Mouse (Mus musculus) G1E (cell line): ENCODE data around the gene 9530077C05Rik. TPM values are rescaled to one million over a fixed set of nuclear protein-coding genes. Genes with fewer than 3 reads are reported as not detected.
A peak's percentile ranks its signal among the peaks of the same experiment; 100 is the strongest.
"Not testable (repeated sequence)": the region's sequence is repeated elsewhere in the genome, so short reads cannot be mapped to it uniquely, and the experiment has no call there.

Source experiments
- ATAC-seq: 2 replicates; pipeline ENCODE4 v1.8.0; 2016; ENCODE audit warnings: mild to moderate bottlenecking; ENCODE audit not compliant: insufficient number of reproducible peaks, poor library complexity, low FRiP score, severe bottlenecking; ENCODE audit errors: extremely low read depth
- DNase-seq: peaks from one replicate; pipeline ENCODE4 v3.0.0; 2012; ENCODE audit warnings: low spot score
- H3K27me3 ChIP-seq: 2 replicates; pipeline ENCODE4 v1.6.1; 2012; ENCODE audit warnings: mild to moderate bottlenecking, low read length, inconsistent platforms; ENCODE audit not compliant: insufficient read depth
- H3K36me3 ChIP-seq: replicated peaks from 2 replicates; pipeline ENCODE3; 2012; ENCODE audit warnings: mild to moderate bottlenecking, inconsistent platforms
- H3K4me1 ChIP-seq: 2 replicates; pipeline ENCODE4 v1.6.1; 2012; ENCODE audit warnings: low read depth, low read length, inconsistent platforms, mixed read lengths; ENCODE audit not compliant: insufficient read depth
- H3K4me3 ChIP-seq: 2 replicates; pipeline ENCODE4 v1.5.1; 2012; ENCODE audit warnings: low read depth, mild to moderate bottlenecking, inconsistent platforms, low read length, moderate library complexity, mixed read lengths
- H3K9me3 ChIP-seq: replicated peaks from 2 replicates; pipeline ENCODE4 v1.6.1; 2012; ENCODE audit warnings: inconsistent platforms
- CTCF ChIP-seq: IDR thresholded peaks from 2 replicates; pipeline ENCODE4 v1.5.1; 2012; ENCODE audit warnings: low read depth, low read length, inconsistent platforms, mixed read lengths
- GATA1 ChIP-seq: IDR thresholded peaks from 2 replicates; pipeline ENCODE4 v1.6.1; 2012; ENCODE audit warnings: borderline replicate concordance, low read length, inconsistent platforms, mixed read lengths
- GATA2 ChIP-seq: IDR thresholded peaks from 2 replicates; pipeline ENCODE4 v1.6.1; 2012; ENCODE audit warnings: low read depth, low read length, inconsistent platforms, borderline replicate concordance
- POLR2AphosphoS5 ChIP-seq: IDR thresholded peaks from 2 replicates; pipeline ENCODE4 v1.6.1; 2012; ENCODE audit warnings: low read depth, low read length, inconsistent platforms; ENCODE audit not compliant: insufficient replicate concordance
- TAL1 ChIP-seq: conservative IDR thresholded peaks from 2 replicates; pipeline ENCODE4 v1.6.1; 2012; ENCODE audit warnings: low read depth, low read length, inconsistent platforms, mixed read lengths
- polyA plus RNA-seq: library from polyadenylated mRNA; stranded (reverse); fragments of >175 nt; gene quantifications from 2 replicates; pipeline ENCODE4 v1.2.3, GENCODE M21; 2012
- total RNA-seq, 2 experiments: library from RNA; stranded (forward) in 1 of 2; stranded (reverse) in 1 of 2; fragments of 200-1000 nt in 1 of 2; fragments of >200 nt in 1 of 2; fragmentation: Nextera tagmentation in 1 of 2; gene quantifications; 2 replicates each; pipeline ENCODE4 v1.2.3; 2014 to 2017

The 9530077C05Rik gene
- total and polyA plus RNA-seq, 3 experiments = 1.3 to 6.8 (median 5.1) TPM

- DNase-seq = no peak
- H3K36me3 ChIP-seq = peaks cover 92% of the 10 kb centered on the region
- no peaks in the 10 kb centered on the region for H3K27me3 ChIP-seq
- peaks cover 52% of the 10 kb centered on the region for H3K4me1 ChIP-seq
- no peak overlapping the region for H3K4me3 ChIP-seq
- TF ChIP-seq GATA1 (no peak), GATA2 (no peak), TAL1 (no peak)
- H3K9me3 ChIP-seq = no peaks in the 10 kb centered on the region
- ATAC-seq = no peak
These were observed 37.9 kb downstream of the 9530077C05Rik start for GRCm38 (mm10) chr9:22449209-22449608.

DNA sequence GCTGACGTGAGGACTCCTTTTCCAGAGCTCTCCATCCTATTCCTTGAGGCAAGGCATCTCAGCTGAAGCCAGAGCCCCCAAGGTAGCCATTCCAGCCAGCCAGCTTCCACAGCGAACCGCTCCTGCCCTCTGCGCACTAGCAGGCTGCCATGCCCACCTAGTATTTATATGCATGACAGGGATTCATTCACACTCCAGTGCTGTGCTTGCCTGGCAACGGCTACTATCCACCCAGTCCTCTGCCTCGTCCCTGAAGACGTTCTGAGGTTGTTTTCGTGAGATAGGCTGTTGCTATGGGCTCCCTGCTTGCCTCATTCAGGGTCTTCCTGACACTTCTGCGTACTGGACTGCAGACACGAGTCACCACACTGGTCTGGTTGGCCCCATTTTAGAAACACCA, 41.4 kb downstream of the 9530077C05Rik start:
- Histone ChIP-seq H3K4me3 (peak overlapping the region; percentile 39; the same call in 1 of the 2 replicates), H3K4me1 (peaks cover 73% of the 10 kb centered on the region), H3K9me3 (no peaks in the 10 kb centered on the region), H3K27me3 (no peaks in the 10 kb centered on the region), H3K36me3 (peaks cover 94% of the 10 kb centered on the region)
- DNase-seq (no peak), ATAC-seq (no peak)
- TF ChIP-seq CTCF = no peak
- TF ChIP-seq TAL1 = no peak
- TF ChIP-seq GATA1 = no peak
- TF ChIP-seq POLR2AphosphoS5 = no peak
- TF ChIP-seq GATA2 = no peak

- peaks cover 74% of the 10 kb centered on the region for H3K4me1 ChIP-seq
- H3K4me3 ChIP-seq = no peak overlapping the region; the same call in 1 of the 2 replicates
- ATAC-seq (peak; percentile 92), DNase-seq (peak; percentile 65)
- H3K36me3 ChIP-seq = peaks cover 94% of the 10 kb centered on the region
- no peaks in the 10 kb centered on the region for H3K9me3 ChIP-seq
- TF ChIP-seq CTCF = no peak
- peak; percentile 95 for TF ChIP-seq TAL1
- H3K27me3 ChIP-seq = no peaks in the 10 kb centered on the region
These were observed 42.2 kb downstream of the 9530077C05Rik start for GRCm38 (mm10) chr9:22453501-22453924.

DNA sequence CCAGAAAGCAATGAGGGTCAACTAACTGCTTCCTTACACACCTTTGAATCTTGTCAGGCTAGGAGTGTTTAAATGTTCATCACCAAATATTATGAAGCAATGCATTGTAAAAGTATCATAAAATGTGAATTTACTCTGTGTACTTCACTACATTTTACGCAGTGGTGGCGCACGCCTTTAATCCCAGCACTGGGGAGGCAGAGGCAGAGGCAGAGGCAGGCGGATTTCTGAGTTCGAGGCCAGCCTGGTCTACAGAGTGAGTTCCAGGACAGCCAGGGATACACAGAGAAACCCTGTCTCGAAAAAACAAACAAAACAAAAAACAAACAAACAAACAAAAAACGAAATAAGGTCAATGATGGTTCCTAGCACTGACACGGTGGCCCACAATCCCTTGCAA, 42.7 kb downstream of the 9530077C05Rik start, which contains the start of gene Gm17545:
Gene Gm17545, plus strand, starts transcription at position 301 of the 400 bp plus-strand sequence.
- not testable (repeated sequence) for H3K4me3 ChIP-seq, DNase-seq, H3K27me3 ChIP-seq, ATAC-seq, H3K9me3 ChIP-seq
- Histone ChIP-seq H3K4me1 (peaks cover 74% of the 10 kb centered on the region), H3K36me3 (peaks cover 94% of the 10 kb centered on the region)

GRCm38 (mm10) chr9:22455041-22455440, 43.7 kb downstream of the 9530077C05Rik start:
- DNase-seq (no peak), ATAC-seq (no peak)
- Histone ChIP-seq H3K27me3 (no peaks in the 10 kb centered on the region), H3K9me3 (no peaks in the 10 kb centered on the region), H3K4me1 (peaks cover 71% of the 10 kb centered on the region), H3K36me3 (peaks cover 94% of the 10 kb centered on the region), H3K4me3 (no peak overlapping the region; the same call in 1 of the 2 replicates)
- TF ChIP-seq POLR2AphosphoS5 (no peak), GATA2 (no peak), TAL1 (no peak), CTCF (no peak), GATA1 (no peak)

DNA sequence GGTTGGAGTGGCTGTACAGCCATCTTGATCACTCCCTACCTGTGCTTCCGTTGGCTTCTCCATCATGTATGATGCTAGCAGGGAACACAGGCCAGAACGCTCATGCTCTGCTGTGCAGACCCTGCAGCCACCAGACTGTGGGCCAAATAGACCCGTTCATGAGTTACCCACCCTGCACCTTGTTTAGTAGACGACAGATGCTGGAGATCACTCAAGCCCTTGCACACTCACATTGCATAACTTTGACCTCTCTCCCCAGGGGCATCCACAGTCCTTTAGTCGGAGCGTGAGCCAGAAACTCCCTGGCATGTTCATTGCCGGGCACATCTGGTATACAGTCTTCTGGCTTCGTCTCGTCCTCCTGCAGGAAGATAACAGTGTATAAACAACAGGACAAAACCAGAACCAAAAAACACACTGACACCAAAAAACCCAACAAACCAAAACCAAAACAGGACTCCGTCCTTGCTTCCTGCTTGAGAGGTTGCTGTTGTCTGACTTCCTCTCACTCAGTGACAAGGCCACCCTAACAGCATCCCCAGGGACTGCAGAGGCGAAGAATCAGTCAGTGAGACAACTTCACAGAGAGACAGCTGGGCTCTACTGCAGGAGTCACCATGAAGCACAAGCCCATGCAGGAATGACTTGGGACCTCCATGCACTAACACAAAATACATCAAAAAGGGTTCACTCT, 46.0 kb downstream of the 9530077C05Rik start:
- Histone ChIP-seq H3K9me3 (no peaks in the 10 kb centered on the region), H3K4me1 (peaks cover 60% of the 10 kb centered on the region), H3K4me3 (no peak overlapping the region), H3K27me3 (no peaks in the 10 kb centered on the region), H3K36me3 (peaks cover 94% of the 10 kb centered on the region)
- TF ChIP-seq CTCF (no peak), TAL1 (no peak), GATA1 (no peak), POLR2AphosphoS5 (no peak), GATA2 (no peak)
- ATAC-seq = no peak
- DNase-seq = no peak

GRCm38 (mm10) chr9:22461946-22462345, 50.6 kb downstream of the 9530077C05Rik start:
- H3K36me3 ChIP-seq = peaks cover 94% of the 10 kb centered on the region
- TF ChIP-seq GATA1 (no peak), POLR2AphosphoS5 (no peak), CTCF (no peak), TAL1 (no peak), GATA2 (no peak)

More at GRCm38 (mm10) chr9:22461946-22462345, 50.6 kb downstream of the 9530077C05Rik start:
- Histone ChIP-seq H3K9me3 (no peaks in the 10 kb centered on the region), H3K4me3 (no peak overlapping the region), H3K27me3 (no peaks in the 10 kb centered on the region), H3K4me1 (peaks cover 32% of the 10 kb centered on the region)
- DNase-seq (no peak), ATAC-seq (no peak)
